Mouse (Mus musculus): ENCODE results near the gene Ddx27. TPM values are rescaled to one million over a fixed set of nuclear protein-coding genes. Genes with fewer than 3 reads are reported as not detected.

Gene Ddx27
- polyA plus RNA-seq, 1 experiment from 2014 or later, result 29.3 TPM

DNA sequence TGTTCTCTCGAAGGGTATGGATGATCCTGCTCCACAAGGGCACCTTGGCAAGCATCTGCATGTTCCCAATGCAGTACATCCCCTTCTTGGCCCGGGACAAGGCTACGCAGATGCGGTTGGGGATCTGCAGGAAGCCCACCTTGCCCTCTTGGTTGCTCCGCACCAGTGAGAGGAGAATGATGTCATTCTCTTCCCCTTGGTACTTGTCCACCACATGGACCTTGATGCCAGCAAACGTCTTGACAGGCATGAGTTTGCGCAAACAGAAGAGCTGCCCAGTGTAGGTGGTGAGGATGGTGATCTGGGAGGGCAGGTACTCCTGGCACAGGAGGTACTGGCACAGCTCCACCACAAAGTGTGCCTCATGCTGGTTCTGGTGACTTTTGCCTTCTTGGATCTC is 23.7 kb downstream of the Ddx27 start:
- 93% methylated on average over 7 of the region's 7 CpGs for WGBS (ENCODE audit: insufficient replicate concordance)
- Histone ChIP-seq H3K4me1 (ENCODE audit: control insufficient read depth, insufficient read depth, low read length) (peaks cover 7% of the 10 kb centered on the region), H3K27me3 (ENCODE audit: control insufficient read depth, insufficient read depth, low read length) (no peaks in the 10 kb centered on the region), H3K4me3 (ENCODE audit: low read depth, low read length) (no peak overlapping the region), H3K9me3 (replicated peaks; ENCODE audit: control insufficient read depth, low read length) (no peaks in the 10 kb centered on the region), H3K36me3 (ENCODE audit: control insufficient read depth, insufficient read depth, low read length) (peaks cover 61% of the 10 kb centered on the region), H3K9ac (ENCODE audit: low read depth, low read length) (no peak overlapping the region), H3K27ac (ENCODE audit: low read depth, low read length) (0 out of 2 replicates have a peak overlapping the region, but pooled peaks have one; percentile 15), H3K4me2 (no peak overlapping the region)
- no peak for ATAC-seq (replicated peaks; ENCODE audit: insufficient number of reproducible peaks, low FRiP score, low TSS enrichment)

DNA sequence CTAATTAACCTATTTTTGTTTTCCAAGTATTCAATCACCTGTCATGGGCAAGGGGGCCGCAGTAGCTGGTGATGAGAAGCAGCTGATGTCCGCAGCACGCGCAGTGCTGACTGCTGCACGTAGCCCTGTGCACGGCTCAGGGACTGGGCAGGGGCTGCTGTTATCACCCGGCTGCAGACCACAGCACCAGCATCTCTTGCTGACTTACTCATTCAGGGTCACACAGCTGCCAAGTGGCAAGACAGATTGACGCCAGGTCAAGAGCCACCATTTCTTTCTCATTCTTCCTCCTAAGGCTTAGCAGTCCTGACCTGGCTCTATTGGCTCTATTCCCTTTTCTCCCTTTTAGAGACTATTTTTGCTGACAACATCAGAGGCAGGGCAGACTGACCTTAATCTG is 24.4 kb downstream of the Ddx27 start:
- Histone ChIP-seq H3K36me3 (ENCODE audit: control insufficient read depth, insufficient read depth, low read length) (peaks cover 60% of the 10 kb centered on the region), H3K9ac (ENCODE audit: low read depth, low read length) (no peak overlapping the region), H3K4me2 (no peak overlapping the region), H3K4me1 (ENCODE audit: control insufficient read depth, insufficient read depth, low read length) (peaks cover 7% of the 10 kb centered on the region), H3K4me3 (ENCODE audit: low read depth, low read length) (no peak overlapping the region), H3K27ac (ENCODE audit: low read depth, low read length) (peak overlapping the region; percentile 47), H3K27me3 (ENCODE audit: control insufficient read depth, insufficient read depth, low read length) (no peaks in the 10 kb centered on the region), H3K9me3 (replicated peaks; ENCODE audit: control insufficient read depth, low read length) (no peaks in the 10 kb centered on the region)
- peak; percentile 58; the same call in 1 of the 2 replicates for ATAC-seq (replicated peaks; ENCODE audit: insufficient number of reproducible peaks, low FRiP score, low TSS enrichment)
- WGBS (ENCODE audit: insufficient replicate concordance), result 73% methylated on average over 8 of the region's 8 CpGs

DNA sequence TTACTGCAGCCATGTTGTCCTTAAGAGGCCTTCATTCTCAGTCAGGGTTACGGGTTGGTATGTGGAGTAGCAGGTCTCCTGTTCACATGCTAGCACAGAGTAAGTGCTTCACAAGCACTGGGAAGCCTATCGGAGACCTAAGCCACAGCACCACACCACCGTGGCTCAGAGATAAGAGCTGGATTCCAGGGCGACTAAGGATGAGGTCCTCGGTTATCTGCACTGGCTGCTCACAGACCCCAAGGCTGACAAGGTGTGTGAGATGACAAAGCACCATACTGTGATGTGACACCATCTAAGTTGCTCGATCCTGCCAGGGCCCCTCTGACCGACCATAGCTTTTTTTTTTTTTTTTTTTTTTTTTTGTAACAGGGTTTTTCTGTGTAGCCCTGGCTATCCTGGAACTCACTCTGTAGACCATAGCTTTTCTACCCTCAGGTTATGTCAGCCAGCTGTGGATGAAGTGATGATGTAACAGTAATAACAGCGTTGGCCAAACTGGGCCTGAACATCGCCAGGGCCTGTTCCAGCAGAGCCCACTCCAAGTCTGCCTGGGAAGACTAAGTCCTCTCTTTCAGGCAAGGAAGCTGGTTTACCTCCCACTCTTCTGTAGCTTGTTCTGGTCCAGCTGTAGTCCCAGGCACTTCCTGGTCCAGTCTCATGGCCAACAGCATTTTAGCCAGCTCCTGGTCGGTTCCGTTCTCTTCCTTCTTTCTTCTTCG is 28.6 kb downstream of the Ddx27 start:
- peak; percentile 90 for ATAC-seq (replicated peaks; ENCODE audit: insufficient number of reproducible peaks, low FRiP score, low TSS enrichment)
- Histone ChIP-seq H3K27ac (ENCODE audit: low read depth, low read length) (peak overlapping the region; percentile 87), H3K4me3 (ENCODE audit: low read depth, low read length) (no peak overlapping the region), H3K4me2 (peak overlapping the region; percentile 37), H3K4me1 (ENCODE audit: control insufficient read depth, insufficient read depth, low read length) (peaks cover 12% of the 10 kb centered on the region), H3K9ac (ENCODE audit: low read depth, low read length) (peak overlapping the region; percentile 50; the same call in 1 of the 2 replicates), H3K9me3 (replicated peaks; ENCODE audit: control insufficient read depth, low read length) (no peaks in the 10 kb centered on the region), H3K36me3 (ENCODE audit: control insufficient read depth, insufficient read depth, low read length) (peaks cover 59% of the 10 kb centered on the region), H3K27me3 (ENCODE audit: control insufficient read depth, insufficient read depth, low read length) (no peaks in the 10 kb centered on the region)
- WGBS (ENCODE audit: insufficient replicate concordance), result 53% methylated on average over 12 of the region's 12 CpGs

DNA sequence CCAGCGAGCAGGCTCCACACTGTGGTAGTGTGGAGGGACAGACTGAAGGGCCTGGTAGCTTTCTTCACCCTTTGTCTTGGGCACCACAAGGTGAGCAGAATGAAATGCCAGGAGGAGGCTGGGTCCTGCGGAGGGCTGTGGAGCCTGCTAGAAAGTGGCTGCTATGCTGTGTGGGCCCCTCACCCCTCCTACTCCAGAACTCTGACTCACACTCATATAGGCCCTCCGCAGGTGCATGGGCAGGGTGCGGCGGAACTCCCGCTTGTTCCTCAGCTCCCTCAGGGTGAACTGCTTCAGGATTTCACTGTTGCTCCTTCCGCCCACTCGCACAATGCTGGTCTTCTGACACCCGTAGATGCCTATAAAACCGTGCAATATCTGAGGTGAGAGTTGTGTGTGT is 33.2 kb downstream of the Ddx27 start:
- H3K4me2 ChIP-seq, result no peak overlapping the region
- peak overlapping the region; percentile 79 for H3K27ac ChIP-seq (ENCODE audit: low read depth, low read length)
- ATAC-seq (replicated peaks; ENCODE audit: insufficient number of reproducible peaks, low FRiP score, low TSS enrichment), result no peak
- no peaks in the 10 kb centered on the region for H3K27me3 ChIP-seq (ENCODE audit: control insufficient read depth, insufficient read depth, low read length)
- WGBS (ENCODE audit: insufficient replicate concordance), result 87% methylated on average over 10 of the region's 10 CpGs
- H3K9me3 ChIP-seq (replicated peaks; ENCODE audit: control insufficient read depth, low read length), result no peaks in the 10 kb centered on the region
- H3K9ac ChIP-seq (ENCODE audit: low read depth, low read length), result peak overlapping the region; percentile 40; the same call in 1 of the 2 replicates
- peaks cover 11% of the 10 kb centered on the region for H3K4me1 ChIP-seq (ENCODE audit: control insufficient read depth, insufficient read depth, low read length)
- no peak overlapping the region for H3K4me3 ChIP-seq (ENCODE audit: low read depth, low read length)
- peaks cover 39% of the 10 kb centered on the region for H3K36me3 ChIP-seq (ENCODE audit: control insufficient read depth, insufficient read depth, low read length)

DNA sequence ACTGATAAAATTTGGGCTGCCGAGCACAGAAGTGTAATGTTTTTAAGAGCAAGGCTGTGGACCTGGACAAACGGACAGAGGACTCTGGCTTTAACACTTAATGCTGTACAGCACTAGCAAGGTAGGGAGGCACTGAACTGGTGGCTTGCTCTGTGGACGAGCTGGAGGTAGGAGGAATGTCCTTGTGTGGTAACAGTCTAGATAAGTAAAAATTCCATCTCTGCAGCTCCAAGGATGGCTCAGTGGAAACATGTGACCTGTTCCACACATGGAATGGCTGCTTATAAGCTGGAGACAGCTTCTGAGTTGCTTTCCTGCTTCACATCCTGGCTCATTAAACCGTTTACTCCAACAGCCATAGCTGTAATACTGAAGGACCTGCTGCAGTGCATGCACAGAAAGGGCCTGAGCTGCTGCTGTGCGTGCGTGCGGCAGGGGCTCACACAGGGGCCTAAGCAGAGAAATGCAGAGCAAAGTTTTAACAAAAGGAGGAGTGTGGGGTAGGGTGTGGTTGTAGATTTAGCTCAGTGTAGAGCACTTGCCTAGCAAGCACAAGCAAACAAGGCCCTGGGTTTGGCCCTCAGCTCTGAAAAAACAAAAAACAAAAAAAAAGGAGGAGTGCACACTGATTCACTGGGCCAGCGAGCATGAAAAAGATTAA is 33.8 kb downstream of the Ddx27 start:
- no peaks in the 10 kb centered on the region for H3K9me3 ChIP-seq (replicated peaks; ENCODE audit: control insufficient read depth, low read length)
- 65% methylated on average over 8 of the region's 8 CpGs for WGBS (ENCODE audit: insufficient replicate concordance)
- H3K4me3 ChIP-seq (ENCODE audit: low read depth, low read length), result no peak overlapping the region
- peak overlapping the region; percentile 79 for H3K27ac ChIP-seq (ENCODE audit: low read depth, low read length)
- H3K9ac ChIP-seq (ENCODE audit: low read depth, low read length), result peak overlapping the region; percentile 54
- peaks cover 39% of the 10 kb centered on the region for H3K36me3 ChIP-seq (ENCODE audit: control insufficient read depth, insufficient read depth, low read length)
- H3K4me2 ChIP-seq, result no peak overlapping the region
- no peak for ATAC-seq (replicated peaks; ENCODE audit: insufficient number of reproducible peaks, low FRiP score, low TSS enrichment)
- peaks cover 11% of the 10 kb centered on the region for H3K4me1 ChIP-seq (ENCODE audit: control insufficient read depth, insufficient read depth, low read length)
- H3K27me3 ChIP-seq (ENCODE audit: control insufficient read depth, insufficient read depth, low read length), result no peaks in the 10 kb centered on the region

DNA sequence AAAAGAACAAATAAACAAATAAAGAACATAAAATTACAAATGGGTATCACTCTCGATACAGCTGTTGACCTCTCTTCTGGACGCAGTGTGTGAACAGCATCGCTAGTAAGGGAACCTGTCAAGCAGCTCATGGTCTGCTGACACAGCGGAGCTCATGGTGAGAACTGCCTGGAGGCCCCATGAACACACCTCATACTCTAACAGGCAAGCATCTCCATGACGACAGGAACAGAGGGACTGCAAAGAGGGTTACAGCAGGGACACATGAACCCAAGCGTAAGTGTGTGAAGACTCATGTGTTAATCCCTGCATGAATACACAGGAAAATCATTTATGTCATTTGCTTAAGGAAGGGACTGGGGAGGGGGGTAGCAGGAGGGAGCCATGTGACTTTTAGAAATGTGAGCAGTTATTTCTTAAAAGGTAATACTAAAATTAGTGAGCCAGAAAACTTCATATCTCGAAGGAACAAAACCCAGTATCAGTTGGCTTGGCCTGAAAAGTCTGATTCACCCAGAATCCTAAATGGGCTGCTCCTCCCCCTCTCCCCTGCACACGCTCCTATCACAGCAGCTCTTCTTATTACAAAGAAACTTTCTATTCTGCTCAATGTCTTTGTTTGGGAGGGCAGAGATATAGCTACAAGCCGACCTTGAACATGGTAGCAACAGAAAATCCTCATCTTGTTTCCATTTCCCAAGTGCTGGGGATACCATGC is 38.3 kb downstream of the Ddx27 start:
- H3K4me1 ChIP-seq (ENCODE audit: control insufficient read depth, insufficient read depth, low read length), result peaks cover 9% of the 10 kb centered on the region
- H3K27ac ChIP-seq (ENCODE audit: low read depth, low read length), result no peak overlapping the region
- H3K4me3 ChIP-seq (ENCODE audit: low read depth, low read length), result no peak overlapping the region
- 75% methylated on average over 9 of the region's 9 CpGs for WGBS (ENCODE audit: insufficient replicate concordance)
- peaks cover 34% of the 10 kb centered on the region for H3K36me3 ChIP-seq (ENCODE audit: control insufficient read depth, insufficient read depth, low read length)
- H3K9ac ChIP-seq (ENCODE audit: low read depth, low read length), result no peak overlapping the region
- no peaks in the 10 kb centered on the region for H3K27me3 ChIP-seq (ENCODE audit: control insufficient read depth, insufficient read depth, low read length)
- no peaks in the 10 kb centered on the region for H3K9me3 ChIP-seq (replicated peaks; ENCODE audit: control insufficient read depth, low read length)
- H3K4me2 ChIP-seq, result no peak overlapping the region
- no peak for ATAC-seq (replicated peaks; ENCODE audit: insufficient number of reproducible peaks, low FRiP score, low TSS enrichment)

DNA sequence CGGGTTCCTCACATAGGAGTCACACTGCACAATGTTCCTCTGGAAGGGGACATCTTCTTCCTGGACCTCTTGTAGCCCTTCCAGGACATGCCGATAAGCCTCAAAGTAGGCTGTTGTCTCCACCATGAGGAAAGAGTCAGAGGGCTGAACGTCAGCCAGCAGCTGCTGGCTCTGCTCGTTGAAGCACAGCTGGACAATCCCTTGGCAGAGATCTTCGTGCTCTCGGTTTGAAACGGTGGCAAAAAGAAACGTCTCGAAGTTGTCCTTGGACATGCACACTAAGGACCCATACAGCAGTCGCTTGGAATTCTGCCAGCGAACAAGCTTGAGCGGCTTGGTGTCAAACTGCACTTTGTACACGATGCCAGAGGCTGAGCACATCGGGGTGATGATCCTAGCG is 40.4 kb downstream of the Ddx27 start:
- no peak for ATAC-seq (replicated peaks; ENCODE audit: insufficient number of reproducible peaks, low FRiP score, low TSS enrichment)
- Histone ChIP-seq H3K9ac (ENCODE audit: low read depth, low read length) (no peak overlapping the region), H3K4me3 (ENCODE audit: low read depth, low read length) (no peak overlapping the region), H3K4me2 (no peak overlapping the region), H3K4me1 (ENCODE audit: control insufficient read depth, insufficient read depth, low read length) (peaks cover 3% of the 10 kb centered on the region; the same call in 1 of the 2 replicates), H3K36me3 (ENCODE audit: control insufficient read depth, insufficient read depth, low read length) (peaks cover 20% of the 10 kb centered on the region), H3K27me3 (ENCODE audit: control insufficient read depth, insufficient read depth, low read length) (no peaks in the 10 kb centered on the region), H3K9me3 (replicated peaks; ENCODE audit: control insufficient read depth, low read length) (no peaks in the 10 kb centered on the region), H3K27ac (ENCODE audit: low read depth, low read length) (no peak overlapping the region)
- 88% methylated on average over 15 of the region's 15 CpGs for WGBS (ENCODE audit: insufficient replicate concordance)

DNA sequence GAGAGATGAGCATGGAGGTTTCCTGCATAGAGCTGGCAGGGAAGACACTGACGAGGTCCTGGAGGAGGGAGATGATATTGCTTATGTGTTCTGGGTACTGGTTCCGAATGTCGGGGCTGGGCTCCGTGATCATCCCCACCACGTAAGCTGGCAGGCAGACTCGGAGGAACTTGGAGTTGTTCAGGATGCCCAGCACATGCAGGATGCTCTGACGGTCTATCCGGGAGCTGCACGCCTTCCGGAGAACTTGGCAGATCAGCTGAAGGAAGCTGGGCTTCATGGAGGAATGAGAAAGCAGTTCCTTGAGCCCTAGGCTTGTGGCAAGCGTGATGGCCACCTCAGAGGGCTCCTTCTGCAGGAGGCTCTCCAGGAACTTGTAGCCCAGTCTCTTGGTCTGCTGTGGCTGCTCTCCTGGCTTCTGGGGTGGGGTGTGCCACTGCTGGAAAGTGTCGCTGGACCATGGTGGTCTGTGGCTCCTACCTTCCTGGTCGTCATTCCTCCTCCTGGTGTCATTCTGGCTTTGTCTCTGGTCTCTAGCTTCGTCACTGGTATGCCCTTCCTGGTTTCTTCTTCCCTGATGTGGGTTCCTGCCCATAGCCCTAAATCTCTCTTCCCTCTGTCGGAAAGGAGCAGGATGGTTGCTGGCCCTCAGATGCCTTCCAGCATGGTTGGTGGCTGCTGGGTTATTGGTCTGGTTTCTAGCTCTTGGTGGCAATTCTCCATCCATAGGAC is 41.4 kb downstream of the Ddx27 start:
- 95% methylated on average over 15 of the region's 15 CpGs for WGBS (ENCODE audit: insufficient replicate concordance)
- Histone ChIP-seq H3K9ac (ENCODE audit: low read depth, low read length) (no peak overlapping the region), H3K27me3 (ENCODE audit: control insufficient read depth, insufficient read depth, low read length) (no peaks in the 10 kb centered on the region), H3K4me3 (ENCODE audit: low read depth, low read length) (no peak overlapping the region), H3K4me1 (ENCODE audit: control insufficient read depth, insufficient read depth, low read length) (peaks cover 3% of the 10 kb centered on the region), H3K4me2 (no peak overlapping the region), H3K36me3 (ENCODE audit: control insufficient read depth, insufficient read depth, low read length) (peaks cover 18% of the 10 kb centered on the region), H3K27ac (ENCODE audit: low read depth, low read length) (no peak overlapping the region), H3K9me3 (replicated peaks; ENCODE audit: control insufficient read depth, low read length) (no peaks in the 10 kb centered on the region)
- ATAC-seq (replicated peaks; ENCODE audit: insufficient number of reproducible peaks, low FRiP score, low TSS enrichment), result no peak
